Mouse (Mus musculus) embryonic facial prominence, embryonic 10.5 days (tissue): ENCODE data around the gene Pitx2. TPM values are rescaled to one million over a fixed set of nuclear protein-coding genes. Genes with fewer than 3 reads are reported as not detected.

ENCODE experiments used
- DNase-seq: peaks from one replicate; pipeline ENCODE4 v3.0.0-alpha.2; 2017; ENCODE audit warnings: low spot score
- H3K27ac ChIP-seq: fragments of 300-500 bp; sonication (generic); replicated peaks from 2 replicates; pipeline ENCODE4 v1.5.1; 2016; ENCODE audit warnings: mild to moderate bottlenecking
- H3K27me3 ChIP-seq: fragments of 300-500 bp; sonication (generic); replicated peaks from 2 replicates; pipeline ENCODE4 v1.6.1; 2016; ENCODE audit warnings: low read depth, mild to moderate bottlenecking; ENCODE audit not compliant: poor library complexity, severe bottlenecking
- H3K36me3 ChIP-seq: fragments of 300-500 bp; sonication (generic); replicated peaks from 2 replicates; pipeline ENCODE4 v1.6.1; 2016; ENCODE audit warnings: mild to moderate bottlenecking, moderate library complexity
- H3K4me1 ChIP-seq: fragments of 300-500 bp; sonication (generic); 2 replicates; pipeline ENCODE4 v1.6.1; 2016
- H3K4me3 ChIP-seq: fragments of 300-500 bp; sonication (generic); 2 replicates; pipeline ENCODE4 v1.5.1; 2016; ENCODE audit warnings: mild to moderate bottlenecking, moderate library complexity
- H3K9me3 ChIP-seq: fragments of 300-500 bp; sonication (generic); 2 replicates; pipeline ENCODE4 v1.6.1; 2016; ENCODE audit warnings: mild to moderate bottlenecking
- WGBS: fragments of 180-500 bp; shearing (Covaris S2); methylation state at CpG from one replicate; pipeline ENCODE4 v1.1.7; 2016; 5-methylcytosine and 5-hydroxymethylcytosine counted together
- polyA plus RNA-seq: library from polyadenylated mRNA; unstranded; fragments of >200 nt; fragmentation: Nextera tagmentation; extraction: Ambion mirVana; gene quantifications from 2 replicates; pipeline ENCODE4 v1.2.1, GENCODE M21; 2016

Pitx2 gene
- polyA plus RNA-seq, 1 experiment from 2014 or later: 41.4 TPM

DNA sequence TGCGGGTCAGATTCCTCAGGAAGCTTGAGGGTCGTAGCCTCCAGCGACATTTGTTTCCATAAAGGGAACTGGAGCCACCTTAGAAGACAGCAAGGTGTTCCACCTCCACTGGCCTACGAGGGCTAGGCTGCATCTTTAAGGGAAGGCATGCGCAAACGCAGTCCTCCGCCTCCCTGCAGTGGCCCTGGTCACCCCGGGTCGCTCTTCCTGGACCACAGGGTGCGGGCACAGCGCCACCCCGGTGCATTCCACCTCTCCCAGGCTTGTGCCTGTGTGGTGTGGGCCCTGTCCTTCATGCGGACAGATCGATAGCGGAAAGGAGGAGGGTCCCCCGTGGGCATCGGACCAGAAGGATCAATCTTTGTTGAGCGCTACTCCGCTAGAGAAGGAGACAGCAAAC, 56.6 kb downstream of the Pitx2 start:
- Histone ChIP-seq H3K4me1 (peaks cover 3% of the 10 kb centered on the region; the same call in 1 of the 2 replicates), H3K27me3 (peaks cover 4% of the 10 kb centered on the region; the same call in 1 of the 2 replicates), H3K9me3 (no peaks in the 10 kb centered on the region), H3K4me3 (peak overlapping the region; percentile 45), H3K36me3 (no peaks in the 10 kb centered on the region), H3K27ac (no peak overlapping the region; the same call in 1 of the 2 replicates)
- 50% methylated on average over 19 of the region's 19 CpGs for WGBS
- peak; percentile 12 for DNase-seq

DNA sequence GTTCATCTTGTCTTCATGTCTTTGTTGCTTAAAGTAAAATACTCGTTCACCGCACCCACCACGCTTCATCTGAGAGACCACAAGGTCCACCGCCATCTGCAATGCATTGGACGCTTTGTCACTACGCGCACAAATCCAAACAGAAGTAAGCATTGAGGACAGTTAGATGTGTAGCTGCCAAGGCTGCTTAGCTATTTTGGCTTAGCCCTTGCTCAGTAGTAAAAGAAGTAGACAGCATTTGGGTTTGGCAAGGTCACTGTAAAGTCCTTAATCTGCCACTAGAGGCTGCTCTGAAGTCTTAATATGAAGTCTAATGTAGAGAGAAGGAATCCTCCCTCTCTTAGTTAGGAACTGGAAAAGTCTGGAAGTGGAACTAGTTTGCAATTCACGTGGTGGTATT, 57.1 kb downstream of the Pitx2 start:
- Histone ChIP-seq H3K4me3 (peak overlapping the region; percentile 45), H3K4me1 (peaks cover 3% of the 10 kb centered on the region; the same call in 1 of the 2 replicates), H3K9me3 (no peaks in the 10 kb centered on the region), H3K27ac (no peak overlapping the region), H3K27me3 (peaks cover 4% of the 10 kb centered on the region; the same call in 1 of the 2 replicates), H3K36me3 (no peaks in the 10 kb centered on the region)
- no peak for DNase-seq
- 69% methylated on average over 8 of the region's 8 CpGs for WGBS

DNA sequence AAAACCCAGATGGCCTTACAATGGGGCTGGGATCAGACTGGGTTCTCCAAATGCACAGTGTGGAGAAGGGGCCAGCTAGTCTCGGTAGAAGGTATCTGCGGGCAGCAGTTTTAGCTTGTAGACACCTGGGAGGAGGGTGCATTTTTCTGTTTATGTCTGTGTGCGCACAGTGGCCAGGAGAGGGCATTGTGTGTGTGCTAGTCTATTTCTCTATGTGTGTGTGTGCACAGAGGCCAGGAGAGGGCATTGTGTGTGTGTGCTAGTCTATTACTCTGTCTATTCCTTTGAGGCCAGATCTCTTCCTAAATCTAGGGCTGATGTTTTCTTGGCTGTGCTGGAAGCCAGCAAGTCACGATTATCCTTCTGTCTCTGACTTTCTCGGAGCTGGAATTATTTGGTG, 58.8 kb downstream of the Pitx2 start:
- Histone ChIP-seq H3K4me1 (peaks cover 3% of the 10 kb centered on the region; the same call in 1 of the 2 replicates), H3K27me3 (peaks cover 4% of the 10 kb centered on the region; the same call in 1 of the 2 replicates), H3K4me3 (no peak overlapping the region), H3K27ac (no peak overlapping the region), H3K9me3 (no peaks in the 10 kb centered on the region), H3K36me3 (no peaks in the 10 kb centered on the region)
- WGBS: 84% methylated on average over 5 of the region's 5 CpGs
- no peak for DNase-seq

Other genes starting within 250 kb of the Pitx2 start
- gene Enpep, start 132.8 kb downstream of the Pitx2 start, polyA plus RNA-seq: 0.05 and 0.06 TPM in 2 replicates